Mouse (Mus musculus): ENCODE measurements around the gene Gm21738. TPM values are rescaled to one million over a fixed set of nuclear protein-coding genes. Genes with fewer than 3 reads are reported as not detected.
"Not testable (repeated sequence)": the region's sequence is repeated elsewhere in the genome, so short reads cannot be mapped to it uniquely, and the experiment has no call there.

Gm21738 gene
- total RNA-seq (2015) (1.9 and 15.8 TPM in 2 replicates), total RNA-seq (2017) (2.2 and 5.7 TPM in 2 replicates)

- ATAC-seq (ENCODE audit: poor library complexity, severe bottlenecking), result not testable (repeated sequence)
Observed at GRCm38 (mm10) chr14:19418830-19419229, at the start of gene Gm21738. TSS of gene Gm21738 (minus strand) at chr14:19418930.

GRCm38 (mm10) chr14:19383741-19384140, 35.0 kb downstream of the Gm21738 start:
- not testable (repeated sequence) for ATAC-seq (ENCODE audit: poor library complexity, severe bottlenecking)

Other genes starting within 250 kb of the Gm21738 start
- not detected in 2 replicates for gene Gm2244, start 131.0 kb upstream of the Gm21738 start, total RNA-seq (2015)
- not detected in 2 replicates for gene Gm2244, start 131.0 kb upstream of the Gm21738 start, total RNA-seq (2017)
- gene Gm2237, start 166.2 kb upstream of the Gm21738 start, total RNA-seq (2015), result 0.13 TPM in 1 of 2 replicates, not detected in the other
- not detected in 2 replicates for gene Gm2237, start 166.2 kb upstream of the Gm21738 start, total RNA-seq (2017)
- not detected in 2 replicates for gene Gm5458, start 183.7 kb upstream of the Gm21738 start, total RNA-seq (2015)
- gene Gm5458, start 183.7 kb upstream of the Gm21738 start, total RNA-seq (2017), result not detected in 2 replicates